Mouse (Mus musculus): Measurements from ENCODE around the gene Dimt1. TPM values are rescaled to one million over a fixed set of nuclear protein-coding genes. Genes with fewer than 3 reads are reported as not detected.
"Not testable (repeated sequence)": the region's sequence is repeated elsewhere in the genome, so short reads cannot be mapped to it uniquely, and the experiment has no call there.

Gene Dimt1
- polyA plus RNA-seq, 1 experiment, result 11.9 TPM

GRCm38 (mm10) chr13:106913125-106913736, 33.7 kb upstream of the Dimt1 start:
- no peak for TF ChIP-seq TCF3 (IDR thresholded peaks at IDR 0.05; ENCODE audit: insufficient read length, low read depth)
- TF ChIP-seq MYOD1 (IDR thresholded peaks at IDR 0.05; ENCODE audit: control insufficient read depth in 1 of 3, insufficient read length in 2 of 3, low read depth in 2 of 3), result no peak
- no peak for TF ChIP-seq POLR2AphosphoS2 (IDR thresholded peaks at IDR 0.05; ENCODE audit: insufficient read length, low read depth)
- no peak for TF ChIP-seq REST (IDR thresholded peaks at IDR 0.05; ENCODE audit: insufficient read depth, insufficient read length)
- H3K4me3 ChIP-seq, result no peak overlapping the region
- peaks cover 4% of the 10 kb centered on the region for H3K36me3 ChIP-seq (ENCODE audit: control insufficient read depth, insufficient read depth)
- H3ac ChIP-seq (ENCODE audit: control insufficient read depth, insufficient read length), result no peak overlapping the region
- peaks cover 10% of the 10 kb centered on the region for H3K79me2 ChIP-seq (ENCODE audit: control insufficient read depth, insufficient read depth)
- H3K27me3 ChIP-seq (ENCODE audit: control insufficient read depth, insufficient read depth, insufficient read length), result no peaks in the 10 kb centered on the region
- no peak overlapping the region for H3K4me2 ChIP-seq (ENCODE audit: low read depth)

- H3K36me3 ChIP-seq (ENCODE audit: control insufficient read depth, insufficient read depth), result peaks cover 6% of the 10 kb centered on the region
- no peaks in the 10 kb centered on the region for H3K27me3 ChIP-seq (ENCODE audit: control insufficient read depth, insufficient read depth, insufficient read length)
- no peak overlapping the region for H3ac ChIP-seq (ENCODE audit: control insufficient read depth, insufficient read length)
- peaks cover 7% of the 10 kb centered on the region for H3K79me2 ChIP-seq (ENCODE audit: control insufficient read depth, insufficient read depth)
- no peak overlapping the region for H3K4me3 ChIP-seq
- no peak overlapping the region for H3K4me2 ChIP-seq (ENCODE audit: low read depth)
- TF ChIP-seq TCF12 (IDR thresholded peaks at IDR 0.05; ENCODE audit: insufficient read depth, poor library complexity, severe bottlenecking), result no peak
- no peak for TF ChIP-seq TCF3 (IDR thresholded peaks at IDR 0.05; ENCODE audit: insufficient read length, low read depth)
- TF ChIP-seq POLR2AphosphoS2 (IDR thresholded peaks at IDR 0.05; ENCODE audit: insufficient read length, low read depth), result no peak
- no peak for TF ChIP-seq USF1 (IDR thresholded peaks at IDR 0.05; ENCODE audit: low read depth)
- no peak for TF ChIP-seq SRF (IDR thresholded peaks at IDR 0.05; ENCODE audit: control insufficient read depth, insufficient read length, low read depth)
- no peak for TF ChIP-seq MYOG (IDR thresholded peaks at IDR 0.05; ENCODE audit: control insufficient read depth in 1 of 3, insufficient read depth in 1 of 3, insufficient read length in 2 of 3, low read depth in 2 of 3)
- no peak for TF ChIP-seq REST (IDR thresholded peaks at IDR 0.05; ENCODE audit: insufficient read depth, insufficient read length)
- TF ChIP-seq MAX (IDR thresholded peaks at IDR 0.05; ENCODE audit: low read depth), result no peak
- no peak for TF ChIP-seq POLR2A (IDR thresholded peaks at IDR 0.05; ENCODE audit: insufficient read length, low read depth)
- no peak for TF ChIP-seq E2F4 (IDR thresholded peaks at IDR 0.05; ENCODE audit: insufficient read depth)
- no peak for TF ChIP-seq CEBPB (IDR thresholded peaks at IDR 0.05; ENCODE audit: insufficient read depth, poor library complexity, severe bottlenecking)
- no peak for TF ChIP-seq MYOD1 (IDR thresholded peaks at IDR 0.05; ENCODE audit: control insufficient read depth in 1 of 3, insufficient read length in 2 of 3, low read depth in 2 of 3)
Measured at GRCm38 (mm10) chr13:106918322-106919050, 28.4 kb upstream of the Dimt1 start.

- not testable (repeated sequence) for H3K36me3 ChIP-seq (ENCODE audit: control insufficient read depth, insufficient read depth); H3K27me3 ChIP-seq (ENCODE audit: control insufficient read depth, insufficient read depth, insufficient read length); H3ac ChIP-seq (ENCODE audit: control insufficient read depth, insufficient read length); H3K4me2 ChIP-seq (ENCODE audit: low read depth); H3K4me3 ChIP-seq
- peaks cover 25% of the 10 kb centered on the region for H3K79me2 ChIP-seq (ENCODE audit: control insufficient read depth, insufficient read depth)
Measured at GRCm38 (mm10) chr13:106925921-106926320, 21.0 kb upstream of the Dimt1 start.

GRCm38 (mm10) chr13:106928296-106928695, 18.6 kb upstream of the Dimt1 start:
- peaks cover 46% of the 10 kb centered on the region for H3K79me2 ChIP-seq (ENCODE audit: control insufficient read depth, insufficient read depth)
- no peaks in the 10 kb centered on the region for H3K36me3 ChIP-seq (ENCODE audit: control insufficient read depth, insufficient read depth)
- no peak overlapping the region for H3K4me2 ChIP-seq (ENCODE audit: low read depth)
- H3K27me3 ChIP-seq (ENCODE audit: control insufficient read depth, insufficient read depth, insufficient read length), result no peaks in the 10 kb centered on the region
- H3K4me3 ChIP-seq, result no peak overlapping the region
- no peak overlapping the region for H3ac ChIP-seq (ENCODE audit: control insufficient read depth, insufficient read length)
- TF ChIP-seq E2F4 (IDR thresholded peaks at IDR 0.05; ENCODE audit: insufficient read depth) (no peak), REST (IDR thresholded peaks at IDR 0.05; ENCODE audit: insufficient read depth, insufficient read length) (no peak), USF1 (IDR thresholded peaks at IDR 0.05; ENCODE audit: low read depth) (no peak), POLR2AphosphoS2 (IDR thresholded peaks at IDR 0.05; ENCODE audit: insufficient read length, low read depth) (no peak), MYOG (IDR thresholded peaks at IDR 0.05; ENCODE audit: control insufficient read depth in 1 of 3, insufficient read depth in 1 of 3, insufficient read length in 2 of 3, low read depth in 2 of 3) (no peak)

- no peaks in the 10 kb centered on the region for H3K36me3 ChIP-seq (ENCODE audit: control insufficient read depth, insufficient read depth)
- no peak overlapping the region for H3K4me2 ChIP-seq (ENCODE audit: low read depth)
- H3K27me3 ChIP-seq (ENCODE audit: control insufficient read depth, insufficient read depth, insufficient read length), result no peaks in the 10 kb centered on the region
- TF ChIP-seq CEBPB (IDR thresholded peaks at IDR 0.05; ENCODE audit: insufficient read depth, poor library complexity, severe bottlenecking) (no peak), USF1 (IDR thresholded peaks at IDR 0.05; ENCODE audit: low read depth) (no peak), REST (IDR thresholded peaks at IDR 0.05; ENCODE audit: insufficient read depth, insufficient read length) (no peak), TCF12 (IDR thresholded peaks at IDR 0.05; ENCODE audit: insufficient read depth, poor library complexity, severe bottlenecking) (no peak), POLR2AphosphoS2 (IDR thresholded peaks at IDR 0.05; ENCODE audit: insufficient read length, low read depth) (no peak), MYOG (IDR thresholded peaks at IDR 0.05; ENCODE audit: control insufficient read depth in 1 of 3, insufficient read depth in 1 of 3, insufficient read length in 2 of 3, low read depth in 2 of 3) (no peak), SRF (IDR thresholded peaks at IDR 0.05; ENCODE audit: control insufficient read depth, insufficient read length, low read depth) (no peak)
- H3K79me2 ChIP-seq (ENCODE audit: control insufficient read depth, insufficient read depth), result peaks cover 56% of the 10 kb centered on the region
- no peak overlapping the region for H3K4me3 ChIP-seq
- H3ac ChIP-seq (ENCODE audit: control insufficient read depth, insufficient read length), result no peak overlapping the region
Measured at GRCm38 (mm10) chr13:106929201-106929600, 17.7 kb upstream of the Dimt1 start.

Data from myocyte (in vitro differentiated cells).